Mouse (Mus musculus) bone marrow macrophage, adult 2 months (primary cell): ENCODE measurements around the gene Lsp1. TPM values are rescaled to one million over a fixed set of nuclear protein-coding genes. Genes with fewer than 3 reads are reported as not detected.
A peak's percentile ranks its signal among the peaks of the same experiment; 100 is the strongest.

Source experiments
- H3K27ac ChIP-seq: 2 replicates; pipeline ENCODE4 v1.5.1; 2012; ENCODE audit warnings: low read depth, low read length; ENCODE audit not compliant: insufficient read depth
- H3K4me1 ChIP-seq: 2 replicates; pipeline ENCODE4 v1.6.1; 2012; ENCODE audit warnings: low read length; ENCODE audit not compliant: control insufficient read depth, insufficient read depth
- H3K4me3 ChIP-seq: 2 replicates; pipeline ENCODE4 v1.5.1; 2012; ENCODE audit warnings: mild to moderate bottlenecking, low read length, moderate library complexity; ENCODE audit not compliant: insufficient read depth
- CTCF ChIP-seq: IDR thresholded peaks from 2 replicates; pipeline ENCODE4 v1.5.1; 2012; ENCODE audit warnings: low read depth, mild to moderate bottlenecking, low read length, moderate library complexity
- POLR2A ChIP-seq: IDR thresholded peaks from 2 replicates; pipeline ENCODE4 v1.6.1; 2012; ENCODE audit warnings: mild to moderate bottlenecking, low read depth, low read length, borderline replicate concordance
- polyA plus RNA-seq: library from polyadenylated mRNA; stranded (reverse); fragments of >200 nt; gene quantifications from 2 replicates; pipeline ENCODE4 v1.2.4, GENCODE M21; 2012; ENCODE audit not compliant: missing spikeins, insufficient read depth, insufficient read length

Lsp1 gene
- polyA plus RNA-seq, 1 experiment = 327 TPM

- TF ChIP-seq POLR2A (no peak), CTCF (no peak)
- Histone ChIP-seq H3K4me1 (peaks cover 4% of the 10 kb centered on the region; the same call in 1 of the 2 replicates), H3K4me3 (no peak overlapping the region), H3K27ac (no peak overlapping the region)
Measured at GRCm38 (mm10) chr7:142430160-142430678, 30.4 kb upstream of the Lsp1 start.

DNA sequence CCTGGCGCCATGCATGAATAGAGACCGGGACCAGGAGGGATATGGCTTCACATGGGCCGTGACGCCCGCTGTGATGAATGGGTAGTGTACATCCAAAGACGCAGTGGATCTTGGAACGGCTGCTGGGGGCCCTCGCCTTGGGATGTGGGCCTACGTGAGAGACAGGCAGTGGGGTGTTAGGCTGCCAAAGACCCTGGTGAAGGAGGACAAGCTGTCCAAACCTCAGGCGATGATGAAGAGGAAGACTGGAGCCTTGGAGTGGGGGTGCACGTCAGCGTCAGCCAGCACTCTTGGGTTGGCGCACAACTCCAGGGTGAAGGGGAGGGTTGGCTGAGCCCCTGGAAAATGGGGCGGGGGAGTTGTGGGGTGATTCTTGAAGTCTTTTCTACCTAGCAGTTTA is 29.5 kb upstream of the Lsp1 start:
- Histone ChIP-seq H3K4me1 (peaks cover 7% of the 10 kb centered on the region; the same call in 1 of the 2 replicates), H3K27ac (no peak overlapping the region), H3K4me3 (no peak overlapping the region)
- TF ChIP-seq CTCF (no peak), POLR2A (no peak)

DNA sequence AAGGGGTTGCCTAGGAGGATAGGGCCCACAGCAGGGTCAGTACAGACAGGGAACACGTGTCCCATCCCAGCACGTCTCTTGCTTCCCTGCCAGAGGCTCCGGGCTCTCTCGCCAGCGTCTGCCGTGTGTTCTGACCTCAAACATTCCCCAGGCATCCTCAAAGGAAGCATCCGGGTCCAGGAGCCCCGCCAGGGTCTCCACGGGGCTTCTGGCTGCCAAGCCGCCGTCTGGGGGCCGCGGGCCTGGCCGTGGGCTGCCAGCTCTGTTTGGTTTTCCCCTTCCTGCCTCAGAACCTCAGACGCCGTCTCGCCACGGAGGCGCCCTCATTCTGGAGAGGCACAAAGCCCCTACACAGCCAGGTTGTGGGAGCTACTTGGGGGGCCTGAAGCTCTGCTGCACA is 27.0 kb upstream of the Lsp1 start:
- Histone ChIP-seq H3K4me1 (peaks cover 7% of the 10 kb centered on the region; the same call in 1 of the 2 replicates), H3K4me3 (no peak overlapping the region), H3K27ac (no peak overlapping the region)
- TF ChIP-seq CTCF (no peak), POLR2A (no peak)

- H3K4me3 ChIP-seq = no peak within 1 kb of the TSS
- no peak within 1 kb of the TSS for H3K27ac ChIP-seq
- peaks cover 7% of the 10 kb centered on the region; the same call in 1 of the 2 replicates for H3K4me1 ChIP-seq
- no peak for TF ChIP-seq POLR2A
- TF ChIP-seq CTCF = no peak
Measured at GRCm38 (mm10) chr7:142434137-142434865, 26.3 kb upstream of the Lsp1 start, which contains the start of gene Syt8. Syt8 (plus strand) TSS chr7:142434850.

- Histone ChIP-seq H3K4me1 (peaks cover 7% of the 10 kb centered on the region; the same call in 1 of the 2 replicates), H3K27ac (no peak overlapping the region), H3K4me3 (no peak overlapping the region)
- peak; percentile 94 for TF ChIP-seq CTCF
- no peak for TF ChIP-seq POLR2A
Measured at GRCm38 (mm10) chr7:142435524-142435923, 25.1 kb upstream of the Lsp1 start.

DNA sequence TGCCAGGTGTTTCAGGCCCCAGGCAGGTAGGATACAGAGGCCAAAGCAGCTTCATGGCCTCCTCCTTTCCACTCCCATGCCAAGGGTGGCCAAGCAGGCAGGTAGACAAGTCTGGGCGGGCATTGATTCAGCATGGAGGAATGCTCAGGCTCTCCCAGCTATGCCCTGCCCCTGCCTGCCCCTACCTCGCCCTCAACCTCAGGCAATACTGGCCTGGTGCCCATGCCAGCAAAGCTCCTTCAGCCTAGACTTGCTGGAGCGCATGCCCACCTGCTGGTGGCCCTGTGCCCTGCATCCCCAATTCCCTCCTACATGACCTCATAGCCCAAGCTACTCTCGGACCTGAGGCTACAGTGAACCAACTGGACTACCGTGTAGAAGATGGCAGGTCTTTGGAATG is 23.3 kb upstream of the Lsp1 start:
- Histone ChIP-seq H3K4me3 (no peak overlapping the region), H3K27ac (no peak overlapping the region), H3K4me1 (peaks cover 20% of the 10 kb centered on the region)
- TF ChIP-seq POLR2A = no peak
- TF ChIP-seq CTCF = no peak

DNA sequence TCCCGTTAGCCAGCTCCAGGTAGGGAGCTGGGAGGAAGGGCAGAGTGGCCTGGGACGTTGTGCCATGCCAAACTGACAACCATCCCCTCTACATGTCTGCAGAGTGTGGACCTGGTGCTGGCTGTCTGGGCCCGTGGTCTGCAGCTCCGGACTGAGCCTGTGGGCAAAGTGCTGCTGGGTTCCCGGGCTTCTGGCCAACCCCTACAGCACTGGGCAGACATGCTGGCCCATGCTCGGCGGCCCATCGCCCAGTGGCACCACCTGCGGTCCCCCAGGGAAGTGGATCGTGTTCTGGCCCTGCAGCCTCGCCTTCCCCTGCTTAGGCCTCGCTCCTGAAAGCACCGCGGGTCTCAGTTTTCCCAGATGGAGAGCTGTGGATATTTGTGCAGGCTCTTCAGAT is 20.6 kb upstream of the Lsp1 start:
- TF ChIP-seq CTCF (no peak), POLR2A (no peak)
- Histone ChIP-seq H3K4me1 (peaks cover 42% of the 10 kb centered on the region), H3K4me3 (no peak overlapping the region), H3K27ac (no peak overlapping the region)

GRCm38 (mm10) chr7:142440657-142441114 is 19.9 kb upstream of the Lsp1 start:
- no peak overlapping the region for H3K4me3 ChIP-seq
- H3K27ac ChIP-seq = no peak overlapping the region
- peaks cover 42% of the 10 kb centered on the region for H3K4me1 ChIP-seq
- TF ChIP-seq POLR2A = no peak
- peak; percentile 94 for TF ChIP-seq CTCF

DNA sequence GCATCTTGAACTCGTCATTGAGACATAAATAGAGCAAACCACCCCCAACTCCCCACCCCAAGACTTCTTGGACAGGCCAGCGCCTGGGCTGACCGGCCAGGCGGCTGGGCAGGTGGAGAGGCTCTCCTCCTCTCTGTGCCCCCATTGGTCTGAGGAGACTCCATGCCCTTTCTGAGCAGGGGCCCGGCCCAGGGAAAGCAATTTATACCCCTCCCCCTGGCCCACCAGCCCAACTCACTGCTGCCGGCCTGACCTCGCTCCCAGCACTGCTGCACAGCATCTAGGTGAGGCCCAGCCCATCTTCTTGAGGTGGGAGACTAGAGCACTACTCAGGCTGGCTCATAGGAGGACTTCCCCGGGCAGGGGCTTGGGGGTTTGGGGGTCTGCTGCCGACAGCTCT is 19.0 kb upstream of the Lsp1 start, which contains the start of gene Tnni2:
TSS of gene Tnni2 (plus strand) at position 224 of the 400 bp plus-strand sequence.
- H3K4me3 ChIP-seq = no peak within 1 kb of the TSS
- H3K27ac ChIP-seq = peak within 1 kb of the TSS; percentile 82
- no peak for TF ChIP-seq CTCF
- no peak for TF ChIP-seq POLR2A
- peaks cover 44% of the 10 kb centered on the region for H3K4me1 ChIP-seq

- peak overlapping the region; percentile 99 for H3K27ac ChIP-seq
- H3K4me1 ChIP-seq = peaks cover 44% of the 10 kb centered on the region
- H3K4me3 ChIP-seq = no peak overlapping the region
- TF ChIP-seq POLR2A (0 out of 2 replicates have a peak, but pooled peaks have one; percentile 28), CTCF (no peak)
Measured at GRCm38 (mm10) chr7:142442081-142442907, 18.3 kb upstream of the Lsp1 start.
